Mouse (Mus musculus) ES-Bruce4 (cell line): ENCODE measurements around the gene Olfr356. TPM values are rescaled to one million over a fixed set of nuclear protein-coding genes. Genes with fewer than 3 reads are reported as not detected.

Source experiments
- H3K27ac ChIP-seq: 2 replicates; pipeline ENCODE4 v1.5.1; 2012; ENCODE audit warnings: low read length, inconsistent platforms; ENCODE audit not compliant: insufficient read depth
- H3K27me3 ChIP-seq: 2 replicates; pipeline ENCODE4 v1.6.1; 2012; ENCODE audit warnings: mild to moderate bottlenecking, low read length, inconsistent platforms; ENCODE audit not compliant: control insufficient read depth, poor library complexity, insufficient read depth, severe bottlenecking
- H3K36me3 ChIP-seq: 2 replicates; pipeline ENCODE4 v1.6.1; 2012; ENCODE audit warnings: inconsistent platforms, mild to moderate bottlenecking, low read length, moderate library complexity; ENCODE audit not compliant: control insufficient read depth, poor library complexity, insufficient read depth, severe bottlenecking
- H3K4me1 ChIP-seq: one replicate; pipeline ENCODE4 v1.8.1; 2011; ENCODE audit warnings: low read length; ENCODE audit not compliant: control insufficient read depth, insufficient read depth
- H3K4me3 ChIP-seq: 2 replicates; pipeline ENCODE4 v1.5.1; 2011; ENCODE audit warnings: low read depth, mild to moderate bottlenecking, low read length
- H3K9ac ChIP-seq: 2 replicates; pipeline ENCODE4 v1.6.1; 2012; ENCODE audit warnings: low read depth, mild to moderate bottlenecking, inconsistent platforms; ENCODE audit not compliant: poor library complexity, severe bottlenecking
- H3K9me3 ChIP-seq: replicated peaks from 2 replicates; pipeline ENCODE4 v1.6.1; 2012; ENCODE audit warnings: mild to moderate bottlenecking, low read length, inconsistent platforms; ENCODE audit not compliant: control insufficient read depth, poor library complexity, insufficient read depth, severe bottlenecking
- CTCF ChIP-seq: IDR thresholded peaks from one replicate; pipeline ENCODE4 v1.8.1; 2011; ENCODE audit warnings: low read depth, low read length
- EP300 ChIP-seq: IDR thresholded peaks from 2 replicates; pipeline ENCODE4 v1.6.1; 2011; ENCODE audit warnings: low read depth, low read length; ENCODE audit not compliant: insufficient read depth
- POLR2A ChIP-seq: IDR thresholded peaks from one replicate; pipeline ENCODE4 v1.8.1; 2011; ENCODE audit warnings: low read length; ENCODE audit not compliant: insufficient read depth
- polyA plus RNA-seq: library from polyadenylated mRNA; stranded (reverse); fragments of >200 nt; gene quantifications from 2 replicates; pipeline ENCODE4 v1.2.4, GENCODE M21; 2011; ENCODE audit warnings: low read depth; ENCODE audit not compliant: missing spikeins, insufficient read depth, insufficient read length

The Olfr356 gene
- not detected in 2 replicates for polyA plus RNA-seq

- no peak within 1 kb of the TSS for H3K27ac ChIP-seq
- H3K27me3 ChIP-seq: no peaks in the 10 kb centered on the region
- TF ChIP-seq POLR2A (no peak), CTCF (no peak)
- H3K9me3 ChIP-seq: no peaks in the 10 kb centered on the region
- no peak within 1 kb of the TSS for H3K4me3 ChIP-seq
- H3K36me3 ChIP-seq: no peaks in the 10 kb centered on the region
- H3K4me1 ChIP-seq: no peaks in the 10 kb centered on the region
- no peak within 1 kb of the TSS for H3K9ac ChIP-seq
Measured at GRCm38 (mm10) chr2:36936821-36937220, at the start of gene Olfr356. TSS of gene Olfr356 (plus strand) at chr2:36937121.

GRCm38 (mm10) chr2:36892836-36893235 lies 44.1 kb upstream of the Olfr356 start, which contains the start of gene Olfr353:
TSS of gene Olfr353 (minus strand) at chr2:36892936.
- TF ChIP-seq POLR2A (no peak), EP300 (no peak), CTCF (no peak)
- no peak within 1 kb of the TSS for H3K27ac ChIP-seq
- H3K4me3 ChIP-seq: no peak within 1 kb of the TSS
- H3K4me1 ChIP-seq: no peaks in the 10 kb centered on the region
- H3K27me3 ChIP-seq: no peaks in the 10 kb centered on the region
- H3K9me3 ChIP-seq: no peaks in the 10 kb centered on the region
- no peak within 1 kb of the TSS for H3K9ac ChIP-seq
- no peaks in the 10 kb centered on the region for H3K36me3 ChIP-seq

GRCm38 (mm10) chr2:36897114-36897513 lies 39.8 kb upstream of the Olfr356 start:
- no peaks in the 10 kb centered on the region for H3K9me3 ChIP-seq
- no peaks in the 10 kb centered on the region for H3K27me3 ChIP-seq
- no peak overlapping the region for H3K4me3 ChIP-seq

GRCm38 (mm10) chr2:36905380-36905779 lies 31.5 kb upstream of the Olfr356 start, which contains the start of gene Olfr354:
TSS of gene Olfr354 (plus strand) at chr2:36905680.
- Histone ChIP-seq H3K9me3 (no peaks in the 10 kb centered on the region), H3K36me3 (no peaks in the 10 kb centered on the region), H3K4me1 (no peaks in the 10 kb centered on the region), H3K27me3 (no peaks in the 10 kb centered on the region), H3K9ac (no peak within 1 kb of the TSS), H3K4me3 (no peak within 1 kb of the TSS), H3K27ac (no peak within 1 kb of the TSS)
- TF ChIP-seq POLR2A: no peak
- TF ChIP-seq CTCF: no peak
- no peak for TF ChIP-seq EP300

More at GRCm38 (mm10) chr2:36897114-36897513, 39.8 kb upstream of the Olfr356 start:
- H3K4me1 ChIP-seq: no peaks in the 10 kb centered on the region
- TF ChIP-seq CTCF (no peak), EP300 (no peak), POLR2A (no peak)
- H3K36me3 ChIP-seq: no peaks in the 10 kb centered on the region
- no peak overlapping the region for H3K9ac ChIP-seq
- no peak overlapping the region for H3K27ac ChIP-seq

GRCm38 (mm10) chr2:36928797-36929196 lies 8.1 kb upstream of the Olfr356 start, which contains the start of gene Olfr355:
TSS of gene Olfr355 (minus strand) at chr2:36928897.
- no peaks in the 10 kb centered on the region for H3K36me3 ChIP-seq
- no peak within 1 kb of the TSS for H3K9ac ChIP-seq
- TF ChIP-seq POLR2A: no peak
- TF ChIP-seq EP300: no peak
- no peak for TF ChIP-seq CTCF
- no peak within 1 kb of the TSS for H3K27ac ChIP-seq
- no peaks in the 10 kb centered on the region for H3K9me3 ChIP-seq
- no peaks in the 10 kb centered on the region for H3K4me1 ChIP-seq
- H3K4me3 ChIP-seq: no peak within 1 kb of the TSS
- no peaks in the 10 kb centered on the region for H3K27me3 ChIP-seq

Other genes with a start within 250 kb of the Olfr356 start
- not detected in 2 replicates for gene Olfr347, start 205.2 kb upstream of the Olfr356 start, polyA plus RNA-seq
- gene Olfr348, start 152.8 kb upstream of the Olfr356 start, polyA plus RNA-seq: not detected in 2 replicates
- gene Olfr50, start 146.6 kb upstream of the Olfr356 start, polyA plus RNA-seq: not detected in 2 replicates
- not detected in 2 replicates for gene Olfr3, start 120.1 kb upstream of the Olfr356 start, polyA plus RNA-seq
- not detected in 2 replicates for gene Olfr350, start 90.8 kb upstream of the Olfr356 start, polyA plus RNA-seq
- gene Olfr351, start 74.5 kb upstream of the Olfr356 start, polyA plus RNA-seq: not detected in 2 replicates
- 0.18 and 0.53 TPM in 2 replicates for gene Olfr352, start 68.7 kb upstream of the Olfr356 start, polyA plus RNA-seq
- gene Olfr353, start 44.2 kb upstream of the Olfr356 start, polyA plus RNA-seq: not detected in 2 replicates
- gene Olfr354, start 31.4 kb upstream of the Olfr356 start, polyA plus RNA-seq: not detected in 2 replicates
- gene Olfr355, start 8.2 kb upstream of the Olfr356 start, polyA plus RNA-seq: not detected in 2 replicates
- not detected in 2 replicates for gene Olfr357, start 56.7 kb downstream of the Olfr356 start, polyA plus RNA-seq
- not detected in 2 replicates for gene Olfr358, start 72.2 kb downstream of the Olfr356 start, polyA plus RNA-seq
- not detected in 2 replicates for gene Olfr360, start 128.6 kb downstream of the Olfr356 start, polyA plus RNA-seq
- not detected in 2 replicates for gene Olfr361, start 152.2 kb downstream of the Olfr356 start, polyA plus RNA-seq
- not detected in 2 replicates for gene Olfr362, start 180.8 kb downstream of the Olfr356 start, polyA plus RNA-seq
- gene Olfr364-ps1, start 202.2 kb downstream of the Olfr356 start, polyA plus RNA-seq: not detected in 2 replicates